Mouse (Mus musculus) MEL (cell line): ENCODE measurements around the gene Mtrf1. TPM values are rescaled to one million over a fixed set of nuclear protein-coding genes. Genes with fewer than 3 reads are reported as not detected.

Source experiments
- DNase-seq: peaks from one replicate; pipeline ENCODE4 v3.0.0; 2011; ENCODE audit warnings: low read depth, low spot score
- H3K27ac ChIP-seq: 2 replicates; pipeline ENCODE4 v1.5.1; 2012; ENCODE audit warnings: low read depth, mild to moderate bottlenecking, control low read depth, low read length, moderate library complexity; ENCODE audit not compliant: control insufficient read depth
- H3K27me3 ChIP-seq, 2 experiments: fragments of 150-350 bp in 1 of 2; sonication (generic) in 1 of 2; 2 replicates each; pipeline ENCODE4 v1.6.1; 2012; ENCODE audit warnings: low read length in 2 of 2, mild to moderate bottlenecking in 2 of 2, improper control_type of control experiment in 1 of 2, moderate library complexity in 1 of 2; ENCODE audit not compliant: insufficient read depth in 2 of 2, control insufficient read depth in 1 of 2
- H3K36me3 ChIP-seq, 2 experiments: 2 replicates each; pipeline ENCODE4 v1.6.1; 2012 to 2014; ENCODE audit warnings: low read length in 2 of 2, improper control_type of control experiment in 1 of 2, inconsistent platforms in 1 of 2, mild to moderate bottlenecking in 1 of 2; ENCODE audit not compliant: insufficient read depth in 2 of 2, control insufficient read depth in 1 of 2
- H3K4me1 ChIP-seq, 2 experiments: fragments of 150-350 bp in 1 of 2; sonication (generic) in 1 of 2; 2 replicates each; pipeline ENCODE4 v1.6.1; 2012; ENCODE audit warnings: low read length in 2 of 2, improper control_type of control experiment in 1 of 2, mild to moderate bottlenecking in 1 of 2; ENCODE audit not compliant: insufficient read depth in 2 of 2, control insufficient read depth in 1 of 2
- H3K4me3 ChIP-seq, 2 experiments: fragments of 150-350 bp in 1 of 2; sonication (generic) in 1 of 2; 2 replicates each; pipeline ENCODE4 v1.5.1; 2012; ENCODE audit warnings: low read depth in 2 of 2, low read length in 2 of 2, mild to moderate bottlenecking in 2 of 2, moderate library complexity in 2 of 2, control low read depth in 1 of 2, improper control_type of control experiment in 1 of 2; ENCODE audit not compliant: control insufficient read depth in 1 of 2, insufficient read depth in 1 of 2
- H3K79me2 ChIP-seq: 2 replicates; pipeline ENCODE4 v1.6.1; 2012; ENCODE audit warnings: mild to moderate bottlenecking, low read length, moderate library complexity; ENCODE audit not compliant: control insufficient read depth, poor library complexity, insufficient read depth
- H3K9ac ChIP-seq: 2 replicates; pipeline ENCODE4 v1.6.1; 2012; ENCODE audit warnings: low read depth, mild to moderate bottlenecking, control low read depth, low read length, moderate library complexity; ENCODE audit not compliant: control insufficient read depth, poor library complexity, severe bottlenecking
- H3K9me3 ChIP-seq: fragments of 150-350 bp; sonication (generic); replicated peaks from 2 replicates; pipeline ENCODE4 v1.6.1; 2012; ENCODE audit warnings: mild to moderate bottlenecking, low read length, improper control_type of control experiment, moderate library complexity; ENCODE audit not compliant: insufficient read depth
- CHD2 ChIP-seq: IDR thresholded peaks from 2 replicates; pipeline ENCODE4 v1.6.1; 2011; ENCODE audit warnings: low read length, improper control_type of control experiment
- CTCF ChIP-seq, 3 experiments: IDR thresholded peaks in 2 of 3; conservative IDR thresholded peaks in 1 of 3; 2 replicates each; pipeline ENCODE4 v1.5.1; 2011 to 2012; ENCODE audit warnings: low read length in 3 of 3, low read depth in 2 of 3, mild to moderate bottlenecking in 2 of 3, improper control_type of control experiment in 1 of 3, inconsistent platforms in 1 of 3, mixed read lengths in 1 of 3, moderate library complexity in 1 of 3; ENCODE audit not compliant: control insufficient read depth in 1 of 3, insufficient read depth in 1 of 3, poor library complexity in 1 of 3, severe bottlenecking in 1 of 3
- E2F4 ChIP-seq: IDR thresholded peaks from 2 replicates; pipeline ENCODE4 v1.6.1; 2011; ENCODE audit warnings: low read depth, low read length, improper control_type of control experiment, borderline replicate concordance
- EP300 ChIP-seq, 2 experiments: IDR thresholded peaks; 2 replicates each; pipeline ENCODE4 v1.6.1; 2011; ENCODE audit warnings: improper control_type of control experiment in 2 of 2, low read length in 2 of 2, low read depth in 1 of 2, mild to moderate bottlenecking in 1 of 2
- ETS1 ChIP-seq: IDR thresholded peaks from 2 replicates; pipeline ENCODE4 v1.6.1; 2012; ENCODE audit warnings: low read depth, mild to moderate bottlenecking, inconsistent platforms, low read length, improper control_type of control experiment, moderate library complexity
- GABPA ChIP-seq: IDR thresholded peaks from 2 replicates; pipeline ENCODE4 v1.6.1; 2012; ENCODE audit warnings: low read depth, mild to moderate bottlenecking, inconsistent platforms, low read length, improper control_type of control experiment, moderate library complexity
- GATA1 ChIP-seq: IDR thresholded peaks from 2 replicates; pipeline ENCODE4 v1.6.1; 2011; ENCODE audit warnings: low read depth, low read length, improper control_type of control experiment
- KAT2A ChIP-seq: conservative IDR thresholded peaks from 2 replicates; pipeline ENCODE4 v1.6.1; 2012; ENCODE audit warnings: low read depth, low read length, improper control_type of control experiment, inconsistent platforms
- MAFK ChIP-seq: IDR thresholded peaks from 2 replicates; pipeline ENCODE4 v1.6.1; 2011; ENCODE audit warnings: low read depth, mild to moderate bottlenecking, low read length, improper control_type of control experiment, borderline replicate concordance
- MAZ ChIP-seq: IDR thresholded peaks from 2 replicates; pipeline ENCODE4 v1.6.1; 2012; ENCODE audit warnings: low read depth, mild to moderate bottlenecking, inconsistent platforms, low read length, improper control_type of control experiment
- MYC ChIP-seq: IDR thresholded peaks from 2 replicates; pipeline ENCODE4 v1.6.1; 2011; ENCODE audit warnings: low read depth, mild to moderate bottlenecking, low read length, improper control_type of control experiment, moderate library complexity
- NELFE ChIP-seq: IDR thresholded peaks from 2 replicates; pipeline ENCODE4 v1.6.1; 2011; ENCODE audit warnings: low read depth, low read length, improper control_type of control experiment
- NRF1 ChIP-seq: IDR thresholded peaks from 2 replicates; pipeline ENCODE4 v1.6.1; 2014; ENCODE audit warnings: low read depth, mild to moderate bottlenecking, inconsistent platforms, low read length, improper control_type of control experiment, moderate library complexity; ENCODE audit not compliant: poor library complexity, insufficient read depth, severe bottlenecking
- POLR2AphosphoS5 ChIP-seq: IDR thresholded peaks from 2 replicates; pipeline ENCODE4 v1.6.1; 2012; ENCODE audit warnings: low read depth, borderline replicate concordance, mild to moderate bottlenecking, inconsistent platforms, low read length, moderate library complexity, mixed read lengths
- RAD21 ChIP-seq: IDR thresholded peaks from 2 replicates; pipeline ENCODE4 v1.6.1; 2011; ENCODE audit warnings: mild to moderate bottlenecking, low read depth, low read length, improper control_type of control experiment
- TBP ChIP-seq: IDR thresholded peaks from 2 replicates; pipeline ENCODE4 v1.8.0; 2011; ENCODE audit warnings: low read depth, low read length, improper control_type of control experiment
- TCF12 ChIP-seq: IDR thresholded peaks from 2 replicates; pipeline ENCODE4 v1.6.1; 2014; ENCODE audit warnings: low read depth, mild to moderate bottlenecking, inconsistent platforms, low read length, improper control_type of control experiment, moderate library complexity
- USF1 ChIP-seq: IDR thresholded peaks from 2 replicates; pipeline ENCODE4 v1.6.1; 2014; ENCODE audit warnings: low read depth, mild to moderate bottlenecking, inconsistent platforms, low read length, improper control_type of control experiment, moderate library complexity
- USF2 ChIP-seq, 2 experiments: IDR thresholded peaks; 2 replicates each; pipeline ENCODE4 v1.6.1; 2011 to 2012; ENCODE audit warnings: improper control_type of control experiment in 2 of 2, low read length in 2 of 2, borderline replicate concordance in 1 of 2, inconsistent platforms in 1 of 2, low read depth in 1 of 2, mild to moderate bottlenecking in 1 of 2; ENCODE audit not compliant: insufficient read depth in 1 of 2
- ZKSCAN1 ChIP-seq: IDR thresholded peaks from 2 replicates; pipeline ENCODE4 v1.6.1; 2012; ENCODE audit warnings: low read depth, mild to moderate bottlenecking, inconsistent platforms, low read length, improper control_type of control experiment, moderate library complexity
- ZMIZ1 ChIP-seq: IDR thresholded peaks from 2 replicates; pipeline ENCODE4 v1.6.1; 2012; ENCODE audit warnings: low read depth, mild to moderate bottlenecking, inconsistent platforms, low read length, improper control_type of control experiment, moderate library complexity
- polyA plus RNA-seq, 2 experiments: library from polyadenylated mRNA; stranded (reverse) in 1 of 2; unstranded in 1 of 2; fragments of >175 nt in 1 of 2; fragments of >200 nt in 1 of 2; gene quantifications; 2 replicates each; pipeline versions ENCODE4 v1.2.1 to v1.2.4; 2012; ENCODE audit warnings: low replicate concordance in 2 of 2, low read depth in 1 of 2; ENCODE audit not compliant: insufficient read length in 2 of 2, insufficient read depth in 1 of 2, missing spikeins in 1 of 2
- total RNA-seq: library from RNA; depleted of rRNA; stranded (reverse); fragments of 300-350 nt; gene quantifications from 2 replicates; pipeline ENCODE4 v1.2.3, GENCODE M21; 2012

Mtrf1 gene
- total and polyA plus RNA-seq, 3 experiments, result 4.0 to 4.9 TPM; not detected in 1

DNA sequence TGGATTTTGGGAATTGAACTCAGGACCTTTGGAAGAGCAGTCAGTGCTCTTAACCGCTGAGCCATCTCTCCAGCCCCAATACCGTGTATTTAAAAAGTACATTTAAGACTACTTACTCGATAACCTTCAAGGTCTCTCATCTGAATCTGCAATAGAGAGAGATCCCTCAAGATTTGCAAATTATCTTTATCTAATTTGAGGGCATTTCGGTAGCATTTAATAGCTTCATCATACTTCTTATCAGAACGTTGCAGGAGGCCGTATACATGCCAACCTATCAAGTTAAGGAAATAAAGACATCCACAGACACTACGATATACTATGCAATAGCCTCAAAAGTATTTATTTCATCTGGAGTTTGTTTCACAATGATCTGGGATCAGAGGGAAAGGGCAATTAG lies 14.5 kb upstream of the Mtrf1 start (continued):
- TF ChIP-seq KAT2A (no peak), GATA1 (peak; percentile 71), USF2 (IDR thresholded peaks at IDR 0.05; ENCODE audit: borderline replicate concordance in 1 of 2, insufficient read depth in 1 of 2, low read depth in 1 of 2, low read length in 2 of 2) (no peak), CTCF (IDR thresholded peaks at IDR 0.05 in 2 of 3, conservative IDR thresholded peaks at IDR 0.05 in 1 of 3; ENCODE audit: control insufficient read depth in 1 of 3, insufficient read depth in 1 of 3, low read depth in 2 of 3, low read length in 3 of 3, poor library complexity in 1 of 3, severe bottlenecking in 1 of 3) (no peak), E2F4 (no peak), CHD2 (no peak), MAFK (0 out of 2 replicates have a peak, but pooled peaks have one; percentile 6), POLR2AphosphoS5 (no peak), EP300 (IDR thresholded peaks at IDR 0.05; ENCODE audit: low read depth in 1 of 2, low read length in 2 of 2) (peak; percentile 73 to 74; a peak in 3 of 4 replicates), TCF12 (peak; percentile 84), ZMIZ1 (no peak), NELFE (no peak), ZKSCAN1 (no peak), TBP (peak; percentile 65), MAZ (no peak), MYC (no peak), GABPA (no peak), NRF1 (no peak), RAD21 (no peak)

DNA sequence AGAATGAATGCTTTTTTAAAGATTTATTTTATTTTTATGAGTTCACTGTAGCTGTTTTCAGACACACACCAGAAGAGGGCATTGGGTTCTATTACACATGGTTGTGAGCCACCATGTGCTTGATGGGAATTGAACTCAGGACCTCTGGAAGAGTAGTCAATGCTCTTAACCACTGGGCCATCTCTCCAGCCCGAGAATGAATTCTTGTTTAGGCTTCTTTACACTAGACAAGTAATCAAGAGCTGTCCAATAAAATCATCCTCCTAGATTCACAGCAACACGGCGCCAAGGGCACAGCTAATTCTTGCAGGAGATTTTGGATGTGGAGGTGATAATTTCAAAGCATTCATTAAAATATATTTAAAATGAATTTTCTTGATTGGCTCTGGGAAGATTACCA lies 9.3 kb upstream of the Mtrf1 start:
- H3K4me3 ChIP-seq, result no peak overlapping the region
- no peak overlapping the region for H3K9ac ChIP-seq
- no peaks in the 10 kb centered on the region for H3K27me3 ChIP-seq
- H3K36me3 ChIP-seq, result peaks cover 20 to 40% of the 10 kb centered on the region in 2 experiments
- no peak for DNase-seq
- peaks cover 37% of the 10 kb centered on the region for H3K79me2 ChIP-seq
- H3K9me3 ChIP-seq, result no peaks in the 10 kb centered on the region
- no peak for TF ChIP-seq ETS1
- peak; percentile 65 for TF ChIP-seq TBP
- no peak for TF ChIP-seq MAZ
- no peak for TF ChIP-seq USF1
- TF ChIP-seq, all 39 proteins: peak for 1
- H3K4me1 ChIP-seq, result peaks cover 8 to 16% of the 10 kb centered on the region in 2 experiments
- no peak overlapping the region for H3K27ac ChIP-seq
